Comparison of ENCODE assay signal across 23 mouse cellular contexts in the genomic region with DNA sequence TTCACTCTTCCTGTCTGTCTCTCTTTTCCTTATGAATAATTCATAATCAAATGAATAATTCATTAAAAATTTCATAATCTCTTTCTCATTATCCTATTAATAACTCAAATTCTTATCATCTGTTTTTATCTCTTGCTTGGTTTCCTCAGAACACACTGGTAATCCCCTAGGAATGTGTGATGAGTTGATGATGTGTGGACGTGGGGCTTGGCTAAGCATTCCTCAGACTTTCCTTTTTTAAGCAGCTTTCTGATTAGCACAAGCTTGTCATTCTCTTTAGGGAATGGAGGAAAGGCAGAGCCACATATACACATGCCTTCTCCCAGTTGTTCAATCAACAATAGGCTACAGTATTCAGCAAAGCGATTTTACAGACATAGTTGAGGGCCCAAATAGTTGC.
DNase-seq lines count a peak whose midpoint lies in the region; ATAC-seq and TF ChIP-seq lines count a peak whose summit lies in the region.
"Had no signal": no experiment of that assay in that cellular context is flagged by ENCODE, and none has a peak within 500 bp of the region (broad histone marks: within the 10 kb centered on the region; RNA-seq: fewer than 3 reads in every experiment).

No protein-coding gene starts in this region.

- DNase-seq in adrenal gland, adult 2 months = peak; percentile 11
- no peak for DNase-seq in adrenal gland, postnatal 4 days (ENCODE audit: low spot score in 2 of 2)
- peak; percentile 24 for DNase-seq in lung, embryonic 14.5 days
- DNase-seq in lung, postnatal 14 days = no peak
- DNase-seq in brain, embryonic 14.5 days (ENCODE audit: low read depth) = peak; percentile 20
- DNase-seq in lung, postnatal 36 days = peak; percentile 51
- DNase-seq in cerebellum, postnatal 10 days = no peak
- DNase-seq: adrenal gland, postnatal 25 days; cerebellum, adult 11-12 months; cerebellum, postnatal 14 days; gastrocnemius, postnatal 10 days; heart, adult 11 months; kidney, postnatal 36 days; layer of hippocampus, postnatal 36 days had no signal

- peaks cover 6% of the 10 kb centered on the region; the same call in 1 of the 2 replicates for H3K9me3 ChIP-seq in lung, embryonic 14.5 days (ENCODE audit: low read depth, low read length)
- peaks cover 5% of the 10 kb centered on the region; the same call in 1 of the 2 replicates for H3K9me3 ChIP-seq in kidney, embryonic 14.5 days (ENCODE audit: control insufficient read depth, low read length)
- H3K9me3 ChIP-seq: kidney, embryonic 15.5 days had no signal

- no peaks in the 10 kb centered on the region for H3K27me3 ChIP-seq in lung, embryonic 14.5 days (ENCODE audit: insufficient read depth, low read length)
- H3K27me3 ChIP-seq in kidney, embryonic 14.5 days (ENCODE audit: control insufficient read depth, insufficient read depth, low read length) = no peaks in the 10 kb centered on the region
- H3K27me3 ChIP-seq: embryonic facial prominence, embryonic 13.5 days; heart, embryonic 15.5 days; kidney, embryonic 15.5 days had no signal

- no peak overlapping the region for H3K4me3 ChIP-seq in lung, embryonic 14.5 days (ENCODE audit: low read depth, low read length)
- no peak overlapping the region for H3K4me3 ChIP-seq in kidney, embryonic 14.5 days (ENCODE audit: low read length)
- H3K4me3 ChIP-seq: embryonic facial prominence, embryonic 13.5 days; heart, embryonic 15.5 days; kidney, embryonic 15.5 days had no signal

- no peak for ATAC-seq in lung, embryonic 14.5 days (ENCODE audit: insufficient read depth)
- ATAC-seq in kidney, embryonic 14.5 days (ENCODE audit: low FRiP score, low TSS enrichment) = no peak
- ATAC-seq: activated CD4-positive, CD25-positive, alpha-beta regulatory T cell, adult 4 months; forebrain, embryonic 14.5 days; hindbrain, postnatal 0 days; intestine, embryonic 16.5 days had no signal

- TF ChIP-seq POLR2A in brain, embryonic 14.5 days (IDR thresholded peaks at IDR 0.05; ENCODE audit: borderline replicate concordance, extremely low read depth, insufficient read depth, insufficient read length, poor library complexity, severe bottlenecking) = no peak

- no peaks in the 10 kb centered on the region for H3K36me3 ChIP-seq in lung, embryonic 14.5 days (ENCODE audit: insufficient read depth)
- no peaks in the 10 kb centered on the region for H3K36me3 ChIP-seq in kidney, embryonic 14.5 days (ENCODE audit: control insufficient read depth, insufficient read depth, low read length)
- H3K36me3 ChIP-seq: embryonic facial prominence, embryonic 13.5 days; heart, embryonic 15.5 days; kidney, embryonic 15.5 days had no signal

- no peak overlapping the region for H3K4me2 ChIP-seq in lung, embryonic 14.5 days
- no peak overlapping the region for H3K4me2 ChIP-seq in kidney, embryonic 14.5 days (replicated peaks; ENCODE audit: low read depth, low read length)
- H3K4me2 ChIP-seq: embryonic facial prominence, embryonic 13.5 days; heart, embryonic 15.5 days; kidney, embryonic 15.5 days; midbrain, embryonic 11.5 days had no signal

- H3K9ac ChIP-seq in lung, embryonic 14.5 days = no peak overlapping the region
- no peak overlapping the region for H3K9ac ChIP-seq in kidney, embryonic 14.5 days (ENCODE audit: low read depth, low read length)
- H3K9ac ChIP-seq: embryonic facial prominence, embryonic 13.5 days; heart, embryonic 15.5 days; kidney, embryonic 15.5 days had no signal

- H3K4me1 ChIP-seq in lung, embryonic 14.5 days (ENCODE audit: insufficient read depth) = peaks cover 11% of the 10 kb centered on the region
- no peaks in the 10 kb centered on the region for H3K4me1 ChIP-seq in kidney, embryonic 14.5 days (ENCODE audit: control insufficient read depth, insufficient read depth, low read length)
- H3K4me1 ChIP-seq: embryonic facial prominence, embryonic 13.5 days; kidney, embryonic 15.5 days had no signal

- 59% methylated on average over 2 of the region's 2 CpGs for WGBS in lung, embryonic 14.5 days
- 77% methylated on average over 2 of the region's 2 CpGs for WGBS in kidney, embryonic 14.5 days

- H3K27ac ChIP-seq in lung, embryonic 14.5 days (ENCODE audit: low read depth) = no peak overlapping the region
- H3K27ac ChIP-seq in kidney, embryonic 14.5 days (ENCODE audit: low read depth, low read length) = no peak overlapping the region
- H3K27ac ChIP-seq: embryonic facial prominence, embryonic 13.5 days; heart, embryonic 15.5 days; hindbrain, postnatal 0 days; kidney, embryonic 15.5 days had no signal

- no peak for TF ChIP-seq CTCF in lung, embryonic 14.5 days (IDR thresholded peaks at IDR 0.05; ENCODE audit: low read depth)
- no peak for TF ChIP-seq CTCF in brain, embryonic 14.5 days (IDR thresholded peaks at IDR 0.05; ENCODE audit: borderline replicate concordance, extremely low read depth, insufficient read depth, insufficient read length)

Comparison
In these comparisons a context has a peak if more than half of its experiments do, and no peak if none do; other contexts are left out.
1. DNase-seq: peak in adrenal gland, adult 2 months (single experiment), lung, embryonic 14.5 days (single experiment), brain, embryonic 14.5 days (single experiment) and lung, postnatal 36 days (single experiment); none in adrenal gland, postnatal 4 days (0 of 2), lung, postnatal 14 days (single experiment) and cerebellum, postnatal 10 days (0 of 2).